Mouse (Mus musculus): ENCODE results near the gene Kdm2b. TPM values are rescaled to one million over a fixed set of nuclear protein-coding genes. Genes with fewer than 3 reads are reported as not detected.

The Kdm2b gene
- polyA plus RNA-seq (2015; fragmentation: Nextera tagmentation; extraction: Ambion mirVana), result 92.2 and 96.8 TPM in 2 replicates

- H3K4me3 ChIP-seq (replicated peaks), result peak within 1 kb of the TSS; percentile 75
- peaks cover 67% of the 10 kb centered on the region for H3K4me1 ChIP-seq
- H3K9ac ChIP-seq, result peak within 1 kb of the TSS; percentile 66
- H3K27me3 ChIP-seq, result no peaks in the 10 kb centered on the region
- peak within 1 kb of the TSS; percentile 95 for H3K27ac ChIP-seq
- peak; percentile 12; the same call in 1 of the 2 replicates for ATAC-seq (replicated peaks; ENCODE audit: low FRiP score)
- H3K4me2 ChIP-seq, result peak within 1 kb of the TSS; percentile 97
- no peaks in the 10 kb centered on the region for H3K36me3 ChIP-seq
- 2% methylated on average over 15 of the region's 15 CpGs for WGBS
- no peaks in the 10 kb centered on the region for H3K9me3 ChIP-seq (replicated peaks)
These were observed at the start of gene Kdm2b for GRCm38 (mm10) chr5:122989551-122990330. Gene Kdm2b, minus strand, starts transcription at chr5:122989823.

GRCm38 (mm10) chr5:123039120-123039752, 49.6 kb upstream of the Kdm2b start:
- peak overlapping the region; percentile 39 for H3K4me3 ChIP-seq (replicated peaks)
- ATAC-seq (replicated peaks; ENCODE audit: low FRiP score), result peak; percentile 76
- WGBS, result 6% methylated on average over 25 of the region's 25 CpGs
- H3K9me3 ChIP-seq (replicated peaks), result no peaks in the 10 kb centered on the region
- H3K36me3 ChIP-seq, result no peaks in the 10 kb centered on the region
- no peaks in the 10 kb centered on the region for H3K27me3 ChIP-seq
- peak overlapping the region; percentile 34; the same call in 1 of the 2 replicates for H3K9ac ChIP-seq
- H3K4me1 ChIP-seq, result peaks cover 16% of the 10 kb centered on the region
- H3K27ac ChIP-seq, result 0 out of 2 replicates have a peak overlapping the region, but pooled peaks have one; percentile 28
- H3K4me2 ChIP-seq, result peak overlapping the region; percentile 72

GRCm38 (mm10) chr5:123038115-123038514, 48.5 kb upstream of the Kdm2b start:
- Histone ChIP-seq H3K9me3 (replicated peaks) (no peaks in the 10 kb centered on the region), H3K27ac (no peak overlapping the region), H3K27me3 (no peaks in the 10 kb centered on the region), H3K9ac (no peak overlapping the region), H3K4me2 (no peak overlapping the region), H3K4me3 (replicated peaks) (no peak overlapping the region), H3K4me1 (peaks cover 16% of the 10 kb centered on the region), H3K36me3 (no peaks in the 10 kb centered on the region)
- no peak for ATAC-seq (replicated peaks; ENCODE audit: low FRiP score)
- WGBS, result 88% methylated on average over 5 of the region's 5 CpGs

- ATAC-seq (replicated peaks; ENCODE audit: low FRiP score), result peak; percentile 41; the same call in 1 of the 2 replicates
- Histone ChIP-seq H3K9me3 (replicated peaks) (no peaks in the 10 kb centered on the region), H3K27ac (peak overlapping the region; percentile 42), H3K27me3 (no peaks in the 10 kb centered on the region), H3K9ac (no peak overlapping the region), H3K4me3 (replicated peaks) (no peak overlapping the region), H3K36me3 (peaks cover 20% of the 10 kb centered on the region), H3K4me2 (no peak overlapping the region), H3K4me1 (peaks cover 12% of the 10 kb centered on the region)
- 19% methylated on average over 6 of the region's 6 CpGs for WGBS
These were observed 45.9 kb upstream of the Kdm2b start for GRCm38 (mm10) chr5:123035564-123035963.

DNA sequence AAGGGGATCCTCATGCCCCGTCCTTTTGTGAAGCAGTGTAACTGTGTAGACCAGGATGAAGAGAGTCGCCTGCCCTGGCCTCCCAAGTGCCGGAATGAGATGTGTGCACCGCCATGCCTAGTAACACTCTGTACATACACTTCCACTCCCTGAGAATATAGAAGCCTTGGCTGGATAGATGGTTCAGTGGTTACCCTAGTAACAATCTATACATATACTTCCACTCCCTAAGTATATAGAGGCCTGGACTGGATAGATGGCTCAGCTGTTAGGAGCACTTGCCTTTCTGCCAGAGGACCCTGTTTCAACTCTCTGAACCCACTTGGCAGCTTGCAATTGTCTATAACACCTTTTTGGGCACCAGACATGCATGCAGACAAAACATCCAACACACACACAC, 45.5 kb upstream of the Kdm2b start:
- H3K36me3 ChIP-seq, result peaks cover 25% of the 10 kb centered on the region
- ATAC-seq (replicated peaks; ENCODE audit: low FRiP score), result no peak
- H3K4me2 ChIP-seq, result no peak overlapping the region
- no peaks in the 10 kb centered on the region for H3K9me3 ChIP-seq (replicated peaks)
- 85% methylated on average over 4 of the region's 4 CpGs for WGBS
- H3K4me1 ChIP-seq, result peaks cover 11% of the 10 kb centered on the region
- H3K4me3 ChIP-seq (replicated peaks), result no peak overlapping the region
- peak overlapping the region; percentile 42; the same call in 1 of the 2 replicates for H3K27ac ChIP-seq
- no peak overlapping the region for H3K9ac ChIP-seq
- H3K27me3 ChIP-seq, result no peaks in the 10 kb centered on the region

- Histone ChIP-seq H3K4me1 (peaks cover under 1% of the 10 kb centered on the region), H3K9me3 (replicated peaks) (no peaks in the 10 kb centered on the region), H3K4me3 (replicated peaks) (no peak overlapping the region), H3K4me2 (no peak overlapping the region), H3K27me3 (no peaks in the 10 kb centered on the region), H3K27ac (no peak overlapping the region), H3K36me3 (peaks cover 37% of the 10 kb centered on the region), H3K9ac (no peak overlapping the region)
- no peak for ATAC-seq (replicated peaks; ENCODE audit: low FRiP score)
- WGBS, result 74% methylated on average over 7 of the region's 7 CpGs
These were observed 44.1 kb upstream of the Kdm2b start for GRCm38 (mm10) chr5:123033646-123034160.

DNA sequence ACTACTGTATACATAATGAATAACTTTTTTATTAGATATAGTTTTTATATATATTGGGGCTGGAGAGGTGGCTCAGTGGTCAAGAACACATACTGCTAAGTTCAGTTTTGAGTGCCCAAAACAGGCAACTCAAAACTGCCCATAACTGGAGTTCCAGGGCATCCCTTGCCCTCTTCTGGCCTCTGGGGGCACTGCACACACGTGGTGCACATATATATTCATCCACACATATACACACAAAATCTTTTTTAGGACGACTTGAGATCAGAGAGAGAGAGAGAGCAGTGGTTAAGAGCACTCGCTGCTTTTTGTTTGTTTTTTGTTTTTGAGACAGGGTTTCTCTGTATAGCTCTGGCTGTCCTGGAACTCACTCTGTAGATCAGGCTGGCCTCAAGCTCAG, 41.7 kb upstream of the Kdm2b start:
- H3K27ac ChIP-seq, result no peak overlapping the region
- ATAC-seq (replicated peaks; ENCODE audit: low FRiP score), result no peak
- WGBS, result 88% methylated on average over 3 of the region's 3 CpGs
- no peak overlapping the region for H3K9ac ChIP-seq
- no peaks in the 10 kb centered on the region for H3K9me3 ChIP-seq (replicated peaks)
- H3K4me3 ChIP-seq (replicated peaks), result no peak overlapping the region
- peaks cover 37% of the 10 kb centered on the region for H3K36me3 ChIP-seq
- H3K4me1 ChIP-seq, result peaks cover 11% of the 10 kb centered on the region
- no peak overlapping the region for H3K4me2 ChIP-seq
- no peaks in the 10 kb centered on the region for H3K27me3 ChIP-seq

GRCm38 (mm10) chr5:123029729-123030128, 40.1 kb upstream of the Kdm2b start:
- Histone ChIP-seq H3K27ac (no peak overlapping the region), H3K27me3 (no peaks in the 10 kb centered on the region), H3K4me3 (replicated peaks) (no peak overlapping the region), H3K4me2 (no peak overlapping the region), H3K9ac (no peak overlapping the region), H3K4me1 (peaks cover 26% of the 10 kb centered on the region), H3K36me3 (peaks cover 37% of the 10 kb centered on the region), H3K9me3 (replicated peaks) (no peaks in the 10 kb centered on the region)
- 86% methylated on average over 7 of the region's 7 CpGs for WGBS
- ATAC-seq (replicated peaks; ENCODE audit: low FRiP score), result no peak

GRCm38 (mm10) chr5:123027436-123027835, 37.8 kb upstream of the Kdm2b start:
- Histone ChIP-seq H3K4me1 (peaks cover 28% of the 10 kb centered on the region), H3K4me3 (replicated peaks) (no peak overlapping the region), H3K9ac (no peak overlapping the region), H3K36me3 (peaks cover 36% of the 10 kb centered on the region), H3K27ac (no peak overlapping the region), H3K9me3 (replicated peaks) (no peaks in the 10 kb centered on the region), H3K4me2 (no peak overlapping the region), H3K27me3 (no peaks in the 10 kb centered on the region)
- no peak for ATAC-seq (replicated peaks; ENCODE audit: low FRiP score)
- 58% methylated on average over 6 of the region's 6 CpGs for WGBS

DNA sequence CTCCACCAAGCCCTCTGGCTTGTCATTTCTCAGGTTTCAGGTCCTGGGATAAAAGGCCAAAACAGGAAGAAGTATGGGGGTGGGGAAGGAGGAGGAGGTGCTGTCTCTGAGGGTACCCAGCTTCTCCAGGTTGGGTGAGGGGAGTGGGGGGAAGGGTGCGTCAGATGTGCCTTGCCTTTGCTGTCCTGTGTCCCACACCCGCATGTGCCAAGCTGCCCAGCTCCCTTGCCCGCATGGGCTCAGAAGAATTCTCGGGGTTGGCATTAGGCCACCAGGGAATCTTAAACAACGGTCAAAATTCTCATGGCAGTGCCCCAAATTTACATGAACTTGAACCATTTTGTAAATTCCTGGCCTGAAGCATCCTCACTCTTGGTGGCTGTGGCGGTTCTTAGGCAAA, 36.8 kb upstream of the Kdm2b start:
- 58% methylated on average over 6 of the region's 6 CpGs for WGBS
- Histone ChIP-seq H3K9me3 (replicated peaks) (no peaks in the 10 kb centered on the region), H3K4me2 (no peak overlapping the region), H3K4me3 (replicated peaks) (no peak overlapping the region), H3K4me1 (peaks cover 28% of the 10 kb centered on the region), H3K27ac (no peak overlapping the region), H3K36me3 (peaks cover 30% of the 10 kb centered on the region), H3K27me3 (no peaks in the 10 kb centered on the region), H3K9ac (no peak overlapping the region)
- ATAC-seq (replicated peaks; ENCODE audit: low FRiP score), result no peak

GRCm38 (mm10) chr5:123024965-123025573, 35.4 kb upstream of the Kdm2b start:
- peaks cover 16% of the 10 kb centered on the region for H3K36me3 ChIP-seq
- H3K27ac ChIP-seq, result peak overlapping the region; percentile 54
- H3K27me3 ChIP-seq, result no peaks in the 10 kb centered on the region
- H3K4me1 ChIP-seq, result peaks cover 28% of the 10 kb centered on the region
- H3K4me3 ChIP-seq (replicated peaks), result no peak overlapping the region
- peak; percentile 56; the same call in 1 of the 2 replicates for ATAC-seq (replicated peaks; ENCODE audit: low FRiP score)
- no peak overlapping the region for H3K9ac ChIP-seq
- H3K4me2 ChIP-seq, result no peak overlapping the region
- whole genome bisulfite sequencing, result 28% methylated on average over 9 of the region's 9 CpGs
- H3K9me3 ChIP-seq (replicated peaks), result no peaks in the 10 kb centered on the region

DNA sequence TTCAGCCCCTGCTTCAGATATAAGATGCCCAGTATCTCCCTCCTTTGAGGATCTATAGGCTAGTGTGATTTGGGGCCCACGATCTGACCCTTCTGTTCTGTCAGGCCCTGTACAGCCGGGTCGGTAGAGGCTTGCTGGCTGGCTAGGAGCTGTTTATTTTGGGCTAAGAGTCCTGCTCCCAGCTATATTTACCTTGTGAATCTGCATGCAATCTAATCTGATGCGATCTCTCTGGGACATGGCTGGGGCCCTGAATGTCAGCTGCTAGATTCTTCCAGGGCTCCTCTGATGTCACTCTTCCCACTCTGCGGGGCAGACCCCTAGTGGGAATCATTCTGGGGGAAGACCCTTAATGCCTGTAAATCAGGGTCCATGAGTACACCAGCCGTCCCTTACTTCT, 34.7 kb upstream of the Kdm2b start:
- no peak overlapping the region for H3K4me3 ChIP-seq (replicated peaks)
- H3K4me1 ChIP-seq, result peaks cover 34% of the 10 kb centered on the region
- H3K27me3 ChIP-seq, result no peaks in the 10 kb centered on the region
- H3K9me3 ChIP-seq (replicated peaks), result no peaks in the 10 kb centered on the region
- peaks cover 9% of the 10 kb centered on the region for H3K36me3 ChIP-seq
- H3K9ac ChIP-seq, result no peak overlapping the region
- 83% methylated on average over 6 of the region's 6 CpGs for WGBS
- H3K27ac ChIP-seq, result no peak overlapping the region
- no peak overlapping the region for H3K4me2 ChIP-seq
- ATAC-seq (replicated peaks; ENCODE audit: low FRiP score), result no peak
